Mouse (Mus musculus) adrenal gland, adult 18-20 months (tissue): ENCODE results near the gene Fkbp6. TPM values are rescaled to one million over a fixed set of nuclear protein-coding genes. Genes with fewer than 3 reads are reported as not detected.
A peak's percentile ranks its signal among the peaks of the same experiment; 100 is the strongest.
"Not testable (repeated sequence)": the region's sequence is repeated elsewhere in the genome, so short reads cannot be mapped to it uniquely, and the experiment has no call there.

Experiments
- DNase-seq, 2 experiments: peaks; one replicate each; pipeline ENCODE4 v3.0.0; 2021 to 2022; ENCODE audit warnings: low spot score in 2 of 2
- long read RNA-seq, 2 experiments: library from polyadenylated mRNA; stranded (forward); transcript quantifications; one replicate each; pipeline ENCODE4 v2.0.0; 2021
- total RNA-seq, 2 experiments: library from RNA; stranded (reverse); gene quantifications; 1 replicate in 1 of 2; 2 replicates in 1 of 2; pipeline ENCODE4 v1.2.3; 2021

Fkbp6 gene
- total RNA-seq = under 1 TPM in 1 of 2 experiments, not detected in 1; 0.33 TPM
- long read RNA-seq, experiment 1 = 0 reads
- long read RNA-seq, experiment 2 = 0 reads

DNA sequence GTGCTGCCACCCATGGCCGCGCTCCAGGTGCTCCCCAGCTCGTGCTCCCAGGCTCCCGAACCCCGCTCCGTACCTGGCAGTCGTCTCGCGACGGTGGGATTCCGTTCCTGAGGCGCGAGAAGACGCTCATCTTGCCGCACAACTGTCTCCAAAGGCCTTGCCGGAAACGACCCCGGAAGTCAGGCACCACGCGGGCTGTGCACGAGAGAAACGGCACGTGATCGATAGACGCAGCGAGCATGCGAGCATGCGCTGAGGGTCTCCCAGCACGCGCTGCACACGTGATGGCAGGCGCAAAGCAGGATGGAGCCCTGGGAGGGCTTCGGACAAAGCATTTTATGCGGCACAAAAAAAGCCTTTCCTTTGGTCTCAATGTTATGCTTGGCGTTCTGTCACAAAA lies at the start of gene Fkbp6:
TSS of gene Fkbp6 (minus strand) at position 183 of the 400 bp plus-strand sequence.
- DNase-seq = no peak

DNA sequence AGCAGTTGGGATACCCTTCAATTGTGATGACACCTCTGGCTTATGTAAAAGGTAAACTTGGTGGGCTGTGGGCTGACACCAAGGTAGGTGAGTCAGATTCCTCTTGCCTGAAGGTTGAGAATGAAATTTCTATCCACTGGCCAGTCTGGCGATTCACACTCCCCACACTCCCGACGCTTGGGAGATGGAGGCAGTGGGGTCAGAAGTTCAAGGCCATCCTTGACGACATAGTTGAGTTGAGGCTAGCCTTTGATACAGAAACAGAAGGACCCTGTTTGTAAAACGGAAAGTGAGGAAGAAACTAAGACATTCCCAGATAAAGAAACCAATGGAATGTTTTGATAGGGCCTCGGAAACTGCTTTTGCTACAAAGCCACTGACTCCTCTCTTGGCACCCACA lies 49.5 kb upstream of the Fkbp6 start:
- no peak for DNase-seq

DNA sequence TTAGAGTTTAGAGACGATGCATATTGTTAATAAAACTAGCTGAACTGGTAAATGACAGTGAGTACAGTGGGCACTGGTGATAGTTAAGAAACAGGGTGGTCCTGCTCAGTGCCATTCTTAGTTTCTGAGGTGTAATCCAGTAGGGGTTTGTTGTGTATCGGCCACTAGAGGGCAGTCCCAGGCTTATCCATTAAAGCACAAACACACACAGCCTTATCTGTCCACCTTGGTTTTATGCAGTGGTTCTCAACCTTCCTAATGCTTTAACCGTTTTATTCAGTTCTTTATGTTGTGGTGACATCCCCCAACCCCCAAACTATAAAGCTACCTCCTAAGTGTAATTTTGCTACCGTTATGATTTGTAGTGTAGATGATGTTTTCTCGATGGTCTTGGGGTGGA lies 46.0 kb upstream of the Fkbp6 start:
- DNase-seq = no peak

DNA sequence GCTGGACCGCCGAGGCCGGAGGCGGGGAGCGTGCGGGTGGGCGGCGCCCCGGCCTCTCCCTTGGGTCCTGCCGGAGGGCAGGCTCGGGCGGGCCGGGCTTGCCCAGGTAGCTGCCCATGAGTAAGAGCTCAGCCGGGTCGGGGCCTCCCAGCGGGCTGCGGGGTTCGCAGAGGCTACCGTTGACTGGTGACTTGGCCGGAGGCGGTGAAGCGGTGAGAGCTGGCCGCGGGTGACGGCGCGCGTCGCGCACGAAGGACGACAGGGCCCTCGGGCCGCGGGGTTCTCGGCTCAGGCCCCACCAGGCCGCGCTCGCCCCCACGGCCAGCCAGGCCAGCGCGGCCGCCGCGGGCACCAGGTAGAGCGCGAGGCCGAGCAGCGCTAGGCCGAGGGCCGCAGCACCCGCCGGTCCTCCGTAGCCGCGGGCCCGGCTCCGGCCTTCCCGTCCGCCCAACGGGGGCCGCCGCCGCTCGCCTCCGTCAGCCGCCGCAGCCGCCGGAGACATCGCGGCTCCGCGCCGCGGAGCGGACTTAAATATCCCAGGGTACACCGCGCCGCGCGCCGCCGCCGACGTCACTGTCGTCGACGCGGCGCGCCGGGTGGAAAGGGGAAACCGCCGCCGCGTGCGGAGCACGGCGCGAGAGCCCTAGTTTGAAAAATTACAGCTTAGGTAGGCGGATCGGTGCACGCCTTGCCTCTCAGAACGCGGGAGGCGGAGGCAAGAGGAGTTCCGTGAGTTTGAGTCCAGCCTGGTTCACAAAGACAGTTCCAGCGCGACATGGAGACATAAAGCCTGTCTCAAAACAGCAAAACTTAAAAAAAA lies 44.4 kb upstream of the Fkbp6 start, which contains the start of gene Pom121:
TSS of gene Pom121 (minus strand) at position 543 of the 820 bp plus-strand sequence.
- DNase-seq = peak; percentile 77 to 83

DNA sequence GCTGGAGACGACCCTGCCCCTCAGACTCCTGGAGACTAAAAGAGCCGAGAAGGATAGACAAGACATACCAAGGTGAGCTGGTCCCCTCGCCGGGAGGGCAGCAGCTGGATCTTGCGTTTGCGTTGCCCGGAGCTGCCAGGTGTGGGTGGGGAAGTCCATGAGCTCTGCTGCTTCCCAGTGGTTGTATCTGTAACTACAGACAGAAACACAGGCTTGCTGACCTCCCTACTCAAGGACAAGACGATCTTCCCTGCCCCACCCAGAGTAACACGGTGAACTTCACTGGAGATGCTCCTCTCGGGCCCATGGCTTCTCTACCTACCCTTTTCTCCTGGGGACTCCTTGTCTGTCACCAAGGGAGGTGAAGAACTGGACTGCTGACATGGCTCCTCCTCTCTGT lies 33.9 kb upstream of the Fkbp6 start:
- no peak for DNase-seq

DNA sequence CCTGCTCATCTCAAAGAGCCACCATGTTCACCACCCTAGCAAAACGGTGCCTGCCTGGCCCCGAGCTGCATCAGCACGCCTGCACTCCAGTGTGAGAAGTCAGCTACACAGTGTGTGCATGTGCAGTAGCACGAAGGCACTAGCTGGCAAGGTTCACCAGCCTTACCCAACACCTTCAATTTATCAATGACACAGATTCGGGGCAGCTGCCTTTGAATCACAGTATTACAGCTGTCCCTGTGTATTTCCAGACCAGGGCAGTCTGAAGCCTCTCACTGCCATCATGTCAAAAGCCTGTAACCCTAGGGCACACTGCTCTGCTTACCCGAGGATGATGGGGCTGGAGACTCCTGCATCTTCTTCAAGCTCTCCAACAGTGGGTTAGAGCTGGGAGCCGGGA lies 32.9 kb upstream of the Fkbp6 start:
- no peak for DNase-seq

DNA sequence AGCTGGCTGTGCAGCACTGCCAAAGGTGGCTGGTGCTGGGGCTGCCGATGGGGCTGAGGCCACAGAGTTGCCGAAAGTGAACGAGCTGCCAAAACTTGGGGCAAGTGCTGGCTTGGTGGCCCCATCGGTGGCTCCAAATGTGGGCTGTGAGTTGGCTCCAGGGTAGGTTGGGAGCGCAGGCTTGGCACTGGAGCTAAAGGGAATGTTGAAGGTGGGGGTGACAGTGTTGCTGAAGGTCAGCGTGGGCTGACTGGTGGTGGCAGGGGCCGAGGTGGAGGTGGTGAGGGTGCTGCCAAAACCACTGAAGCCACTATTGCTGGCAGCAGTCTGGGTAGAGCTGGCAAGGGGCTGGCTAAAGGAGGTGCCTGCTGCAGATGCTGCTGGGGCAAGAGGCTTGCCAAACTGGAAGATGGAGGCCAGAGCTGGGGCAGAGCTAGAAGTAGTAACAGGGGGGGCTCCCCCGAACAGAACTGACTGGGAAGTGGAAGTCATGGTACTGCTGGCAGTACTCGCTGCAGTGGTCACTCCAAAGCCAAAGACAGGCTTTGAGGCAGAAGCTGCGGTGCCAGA lies 31.6 kb upstream of the Fkbp6 start:
- DNase-seq = no peak

DNA sequence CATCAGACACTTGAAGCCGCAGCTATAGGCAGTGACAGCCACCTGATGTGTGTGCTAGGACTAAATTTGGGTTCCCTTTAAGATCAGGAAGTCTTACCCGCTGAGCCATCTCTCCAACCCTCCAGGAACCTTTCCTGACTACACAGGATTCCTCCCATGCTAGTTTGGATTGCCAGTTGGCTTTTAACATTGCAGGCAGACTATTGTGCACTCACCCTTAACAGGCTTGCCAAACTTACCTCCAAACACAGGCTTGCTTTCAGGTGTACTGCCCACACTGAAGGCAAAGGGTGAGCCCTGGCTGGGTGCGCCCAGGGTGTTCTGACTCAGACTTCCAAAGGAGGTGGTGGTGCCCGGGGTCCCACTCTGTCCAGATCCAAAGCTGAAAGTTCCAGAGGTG lies 30.8 kb upstream of the Fkbp6 start:
- no peak for DNase-seq

DNA sequence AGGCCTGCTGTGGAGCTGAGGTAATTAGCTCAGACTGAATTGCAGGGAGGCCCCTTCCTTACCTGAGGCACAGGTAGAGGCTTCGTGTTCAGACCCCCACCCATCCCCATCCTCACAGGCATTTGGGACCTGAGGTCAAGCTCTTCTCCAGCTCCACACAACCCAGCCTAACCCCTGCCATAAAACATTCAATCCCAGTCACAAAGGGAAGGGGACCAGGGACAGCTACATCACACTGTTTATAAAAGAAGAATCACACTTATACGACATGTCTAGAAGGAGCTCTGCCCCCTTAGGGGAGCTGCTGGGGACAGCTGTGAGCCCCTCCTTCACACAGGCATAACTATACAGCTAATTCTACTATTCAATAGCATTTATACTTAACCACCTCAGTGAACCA lies 26.5 kb upstream of the Fkbp6 start:
- no peak for DNase-seq

DNA sequence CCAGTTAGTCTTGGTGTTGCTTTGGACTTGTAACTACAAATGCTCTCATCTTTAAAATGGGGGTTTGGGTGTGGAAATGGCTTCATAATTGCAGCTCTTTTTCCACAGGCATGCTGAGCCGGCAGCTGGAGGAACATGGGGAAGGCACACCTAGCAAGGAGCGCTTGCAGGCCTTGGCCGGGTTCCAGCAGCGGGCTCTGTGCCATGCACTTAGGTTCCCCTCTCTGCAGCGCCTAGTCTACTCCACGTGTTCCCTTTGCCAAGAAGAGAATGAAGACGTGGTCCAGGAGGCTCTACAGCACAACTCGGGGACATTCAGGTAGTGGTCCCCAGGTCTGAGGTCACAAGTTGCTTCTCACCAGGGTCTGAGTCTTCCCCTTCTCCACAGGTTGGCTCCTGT lies 25.3 kb upstream of the Fkbp6 start:
- no peak for DNase-seq

DNA sequence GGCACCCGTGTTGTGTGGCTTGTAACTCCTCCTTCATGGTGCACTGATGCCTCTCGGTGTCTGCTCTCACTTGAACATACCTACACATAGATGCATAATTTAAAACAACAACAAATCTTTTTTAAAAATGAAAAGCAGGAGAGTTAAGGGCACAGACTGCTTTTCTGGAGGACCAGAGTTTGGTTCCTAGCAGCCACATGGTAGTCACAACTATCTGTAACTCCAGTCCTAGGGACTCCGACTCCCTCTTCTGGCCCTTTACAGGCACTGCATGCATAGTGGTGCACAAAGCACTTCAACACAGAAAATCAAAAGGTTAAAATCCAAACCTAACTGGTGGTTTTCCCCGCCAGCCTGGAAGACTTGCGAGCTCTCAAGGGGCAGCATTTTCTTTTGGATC lies 23.8 kb upstream of the Fkbp6 start:
- DNase-seq = no peak

DNA sequence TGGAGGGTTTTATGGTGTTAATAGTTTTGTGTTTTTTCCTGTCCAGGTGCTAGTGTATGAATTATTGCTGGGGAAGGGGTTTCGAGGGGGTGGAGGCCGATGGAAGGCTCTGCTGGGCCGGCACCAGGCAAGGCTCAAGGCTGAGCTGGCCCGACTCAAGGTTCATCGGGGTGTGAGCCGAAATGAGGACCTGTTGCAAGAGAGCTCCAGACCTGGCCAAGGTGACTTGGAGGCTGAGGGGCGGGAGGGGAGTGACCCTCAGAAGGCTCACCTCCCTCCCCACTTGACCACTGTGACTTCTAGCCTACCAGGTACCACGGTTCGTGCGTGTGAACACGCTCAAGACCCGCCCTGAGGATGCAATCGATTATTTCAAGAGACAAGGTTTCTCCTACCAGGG lies 21.4 kb upstream of the Fkbp6 start:
- DNase-seq = no peak

DNA sequence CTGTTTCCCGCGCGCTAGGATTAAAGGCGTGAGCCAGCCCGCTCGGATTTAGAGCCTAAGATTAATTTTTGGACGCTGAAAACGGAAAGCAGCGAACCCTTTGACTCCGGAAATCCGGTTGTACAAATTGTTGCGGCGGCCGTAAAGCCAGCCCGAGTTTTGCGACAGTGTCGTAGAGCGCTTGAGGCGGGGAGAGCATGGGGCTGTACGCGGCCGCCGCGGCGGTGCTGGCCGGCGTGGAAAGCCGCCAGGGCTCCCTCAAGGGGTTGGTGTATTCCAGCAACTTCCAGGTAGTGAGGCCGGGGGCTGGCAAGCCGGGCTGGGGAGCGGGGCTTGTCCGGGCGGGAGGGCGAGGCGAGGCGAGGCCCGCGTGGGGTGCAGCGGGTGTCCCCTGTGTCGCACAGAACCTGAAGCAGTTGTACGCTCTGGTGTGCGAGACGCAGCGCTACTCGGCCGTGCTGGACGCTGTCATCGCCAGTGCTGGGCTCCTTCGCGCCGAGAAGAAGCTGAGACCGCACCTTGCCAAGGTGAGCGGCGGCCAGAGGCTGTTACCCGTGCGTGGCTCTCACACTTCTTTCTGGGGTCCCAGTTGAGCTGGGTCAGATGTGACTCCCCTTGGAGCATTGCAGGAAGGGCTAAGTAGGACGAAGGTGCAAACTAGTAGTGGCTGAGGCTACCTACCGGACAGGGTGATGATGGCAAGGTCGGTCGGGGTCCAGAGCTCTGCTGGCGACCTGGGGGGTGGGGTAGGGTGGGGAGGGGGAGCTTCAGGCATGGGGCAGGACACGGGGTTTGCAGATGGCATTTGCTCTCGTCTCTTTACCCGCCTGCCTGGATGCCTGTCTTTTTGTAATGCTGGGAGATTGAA lies 20.2 kb upstream of the Fkbp6 start, which contains the start of gene Nsun5:
TSS of gene Nsun5 (plus strand) at position 167 of the 868 bp plus-strand sequence.
- DNase-seq = peak; percentile 96

DNA sequence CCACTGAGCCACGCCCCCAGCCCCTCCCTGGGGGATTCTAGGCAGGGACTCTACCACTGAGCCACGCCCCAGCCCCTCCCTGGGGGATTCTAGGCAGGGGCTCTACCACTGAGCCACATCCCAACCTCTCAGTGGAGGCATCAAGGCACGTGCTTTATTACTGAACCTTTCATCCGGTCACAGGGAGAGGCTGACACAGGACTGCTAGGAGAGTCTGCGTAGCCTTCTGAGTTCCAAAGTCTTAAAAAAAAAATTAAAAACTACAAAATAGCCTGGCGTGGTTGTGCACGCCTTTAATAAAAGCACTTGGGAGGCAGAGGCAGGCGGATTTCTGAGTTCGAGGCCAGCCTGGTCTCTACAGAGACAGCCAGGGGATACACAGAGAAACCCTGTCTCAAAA lies 19.4 kb upstream of the Fkbp6 start:
- not testable (repeated sequence) for DNase-seq

DNA sequence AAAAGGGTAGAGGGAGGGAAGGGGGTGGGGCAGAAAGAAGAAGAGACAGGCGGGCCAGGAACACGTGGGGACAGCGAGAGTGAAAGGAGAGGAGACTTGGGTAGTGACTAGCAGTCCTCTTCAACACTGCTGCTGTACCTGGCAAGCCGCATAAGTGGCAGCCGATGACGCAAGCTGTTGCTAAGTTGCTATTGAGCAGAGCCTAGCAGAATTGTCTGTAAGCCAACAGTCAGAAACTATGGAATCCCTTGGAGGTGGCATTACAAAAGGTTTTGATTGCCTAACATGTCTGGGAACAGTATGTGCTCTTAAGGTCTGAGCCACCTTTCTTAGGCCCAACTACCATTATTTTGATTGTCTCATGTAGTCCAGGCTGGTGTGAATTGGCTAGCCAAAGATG lies 18.5 kb upstream of the Fkbp6 start:
- DNase-seq = no peak

DNA sequence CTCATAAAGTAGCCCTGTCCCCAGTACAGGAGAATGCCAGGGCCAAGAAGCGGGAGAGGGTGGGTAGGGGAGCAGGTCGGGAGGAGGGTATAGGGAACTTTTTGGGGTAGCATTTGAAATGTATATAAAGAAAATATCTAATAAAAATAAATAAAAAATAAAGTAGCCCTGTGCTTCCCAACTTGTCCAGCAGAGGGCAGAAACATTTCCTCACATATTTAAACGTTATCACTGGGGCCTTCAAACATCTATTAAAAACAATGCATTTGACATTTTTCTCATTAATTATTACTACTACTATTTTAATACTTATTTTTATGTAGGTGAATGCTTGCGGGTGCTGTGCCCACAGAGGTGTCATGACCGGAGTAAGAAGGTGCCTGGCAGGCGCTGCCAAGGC lies 18.0 kb upstream of the Fkbp6 start:
- no peak for DNase-seq

DNA sequence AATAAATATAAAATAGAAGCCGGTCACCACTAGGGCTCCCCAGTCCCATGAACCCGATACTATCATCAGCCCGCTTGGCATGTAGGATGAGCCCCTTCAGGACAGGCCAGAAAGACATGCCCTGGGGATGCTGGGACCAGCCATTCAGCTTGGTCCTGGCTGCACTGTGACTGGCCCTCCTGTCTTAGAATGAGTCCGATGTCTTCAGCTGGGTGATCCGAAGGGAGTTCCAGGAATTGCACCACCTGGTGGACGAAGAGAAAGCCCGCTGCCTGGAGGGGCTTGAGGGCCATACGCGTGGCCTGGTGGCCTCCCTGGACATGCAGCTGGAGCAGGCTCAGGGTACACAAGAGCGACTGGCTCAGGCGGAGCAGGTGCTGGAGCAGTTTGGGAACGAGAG lies 13.7 kb upstream of the Fkbp6 start:
- no peak for DNase-seq

DNA sequence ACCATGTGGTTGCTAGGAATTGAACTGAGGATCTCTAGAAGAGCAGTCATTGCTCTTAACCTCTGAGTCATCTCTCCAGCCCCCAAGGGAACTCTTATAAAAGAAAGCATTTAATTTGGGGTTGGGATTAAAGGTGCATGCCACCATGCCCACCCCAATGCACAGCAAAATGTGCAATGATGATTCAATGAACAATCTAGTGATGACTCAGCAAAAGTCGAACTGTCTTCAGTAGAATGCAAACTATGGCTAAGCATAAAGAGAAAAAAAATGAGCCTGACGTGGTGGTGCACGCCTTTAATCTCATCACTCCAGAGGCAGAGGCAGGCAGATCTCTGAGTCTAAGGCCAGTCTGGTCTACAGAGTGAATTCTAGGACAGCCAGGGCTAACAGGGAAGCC lies 12.7 kb upstream of the Fkbp6 start:
- no peak for DNase-seq

DNA sequence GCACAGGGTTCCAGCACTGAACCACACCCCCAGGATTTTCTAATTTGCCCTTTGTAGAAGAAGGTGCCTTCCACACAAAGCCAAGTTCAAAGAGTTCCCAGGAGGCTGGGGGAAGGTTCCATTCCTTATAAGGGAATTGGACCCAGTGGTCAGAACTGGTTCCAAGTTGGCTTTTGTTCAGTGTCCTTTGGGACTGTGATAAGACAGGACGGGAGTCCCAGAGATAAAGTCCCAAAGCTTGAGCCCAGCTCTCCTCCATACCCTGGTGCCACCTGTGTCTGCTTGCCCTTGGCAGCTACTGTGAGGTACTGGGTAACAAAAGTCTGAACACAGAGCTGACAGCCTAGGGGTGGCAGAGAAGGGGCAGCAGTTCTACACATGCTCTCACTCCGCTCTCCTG lies 9.9 kb upstream of the Fkbp6 start:
- no peak for DNase-seq

DNA sequence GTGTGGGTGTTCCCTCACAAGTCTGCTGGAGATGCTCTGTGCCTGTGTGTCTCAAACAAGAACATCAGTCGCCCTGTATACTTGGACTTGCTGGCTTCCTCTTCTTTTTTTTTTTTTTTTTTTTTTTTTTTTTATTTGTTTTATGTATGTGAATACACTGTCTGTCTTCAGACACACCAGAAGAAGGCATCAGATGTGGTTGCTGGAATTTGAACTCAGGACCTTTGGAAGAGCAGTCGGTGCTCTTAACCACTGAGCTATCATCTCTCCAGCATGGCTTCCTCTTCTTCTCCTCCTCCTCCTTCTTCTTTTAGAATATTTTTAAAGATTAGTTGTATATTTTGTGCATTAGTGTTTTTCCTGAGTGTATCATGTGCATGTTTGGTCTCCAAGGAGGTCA lies 7.7 kb upstream of the Fkbp6 start:
- DNase-seq = peak; percentile 46 to 62

DNA sequence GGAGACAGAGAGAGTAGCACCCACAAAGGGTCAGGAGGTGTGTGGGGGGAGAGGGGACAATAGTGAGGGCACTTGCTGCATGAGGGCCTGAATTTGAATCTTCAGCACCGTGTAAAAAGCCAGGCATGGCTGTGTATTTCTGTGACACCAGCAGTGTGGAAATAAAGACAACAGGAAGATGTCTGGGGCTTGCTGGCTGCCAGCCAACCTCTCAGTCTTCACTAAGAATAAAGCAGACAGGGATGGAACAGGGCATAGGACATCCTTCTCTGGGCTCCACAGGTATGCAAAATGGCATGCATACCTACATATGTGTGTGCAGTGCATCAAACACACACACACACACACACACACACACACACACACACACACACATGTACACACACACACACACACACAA lies 6.2 kb upstream of the Fkbp6 start:
- no peak for DNase-seq

DNA sequence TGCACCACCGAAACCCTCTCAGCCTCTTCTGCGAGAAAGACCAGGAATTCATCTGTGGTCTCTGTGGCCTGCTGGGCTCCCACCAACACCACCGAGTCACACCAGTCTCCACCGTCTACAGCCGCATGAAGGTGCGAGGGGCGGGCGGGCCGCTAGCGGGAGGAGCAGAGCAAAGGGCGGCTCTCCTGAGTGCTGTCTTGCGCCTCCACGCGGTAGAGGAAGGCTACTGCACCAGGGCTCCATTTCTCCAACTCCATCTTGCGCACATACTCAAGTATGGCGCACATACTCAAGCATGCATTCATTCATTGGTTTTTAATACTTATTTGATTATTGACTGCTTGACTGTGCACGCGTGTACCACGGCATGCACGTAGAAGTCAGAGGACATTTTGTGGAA lies 3.7 kb upstream of the Fkbp6 start:
- DNase-seq = no peak
